Mouse (Mus musculus) hindbrain, embryonic 15.5 days (tissue): ENCODE measurements around the gene Rabggtb. TPM values are rescaled to one million over a fixed set of nuclear protein-coding genes. Genes with fewer than 3 reads are reported as not detected.
"Not testable (repeated sequence)": the region's sequence is repeated elsewhere in the genome, so short reads cannot be mapped to it uniquely, and the experiment has no call there.

Source experiments
- ATAC-seq: fragments of 200-750 bp; cut with Nextera tagmentation; 2 replicates; pipeline ENCODE4 v1.8.0; 2017; ENCODE audit warnings: low read depth, moderate number of reproducible peaks, moderate TSS enrichment; ENCODE audit not compliant: low FRiP score
- H3K27ac ChIP-seq: fragments of 300-500 bp; sonication (generic); replicated peaks from 2 replicates; pipeline ENCODE4 v1.5.1; 2015; ENCODE audit warnings: mild to moderate bottlenecking, inconsistent platforms
- H3K27me3 ChIP-seq: fragments of 300-500 bp; sonication (generic); 2 replicates; pipeline ENCODE4 v1.6.1; 2015; ENCODE audit warnings: control low read depth, inconsistent platforms
- H3K36me3 ChIP-seq: fragments of 300-500 bp; sonication (generic); 2 replicates; pipeline ENCODE4 v1.6.1; 2015; ENCODE audit warnings: control low read depth, inconsistent platforms
- H3K4me1 ChIP-seq: fragments of 300-500 bp; sonication (generic); replicated peaks from 2 replicates; pipeline ENCODE4 v1.6.1; 2015; ENCODE audit warnings: control low read depth, inconsistent platforms
- H3K4me2 ChIP-seq: fragments of 300-500 bp; sonication (generic); 2 replicates; pipeline ENCODE4 v1.6.1; 2015; ENCODE audit warnings: moderate library complexity, mild to moderate bottlenecking, inconsistent platforms
- H3K4me3 ChIP-seq: fragments of 300-500 bp; sonication (generic); 2 replicates; pipeline ENCODE4 v1.5.1; 2015; ENCODE audit warnings: mild to moderate bottlenecking, inconsistent platforms
- H3K9ac ChIP-seq: fragments of 300-500 bp; sonication (generic); 2 replicates; pipeline ENCODE4 v1.6.1; 2015; ENCODE audit warnings: inconsistent platforms
- H3K9me3 ChIP-seq: fragments of 300-500 bp; sonication (generic); 2 replicates; pipeline ENCODE4 v1.6.1; 2016; ENCODE audit warnings: control low read depth, inconsistent platforms
- WGBS: fragments of 180-500 bp; shearing (Covaris S2); methylation state at CpG from one replicate; pipeline ENCODE4 v1.1.7; 2015; 5-methylcytosine and 5-hydroxymethylcytosine counted together
- polyA plus RNA-seq: library from polyadenylated mRNA; unstranded; fragments of >200 nt; fragmentation: Nextera tagmentation; extraction: Ambion mirVana; gene quantifications from 2 replicates; pipeline ENCODE4 v1.2.1, GENCODE M21; 2015

The Rabggtb gene
- polyA plus RNA-seq, 1 experiment from 2014 or later = 50.5 TPM

DNA sequence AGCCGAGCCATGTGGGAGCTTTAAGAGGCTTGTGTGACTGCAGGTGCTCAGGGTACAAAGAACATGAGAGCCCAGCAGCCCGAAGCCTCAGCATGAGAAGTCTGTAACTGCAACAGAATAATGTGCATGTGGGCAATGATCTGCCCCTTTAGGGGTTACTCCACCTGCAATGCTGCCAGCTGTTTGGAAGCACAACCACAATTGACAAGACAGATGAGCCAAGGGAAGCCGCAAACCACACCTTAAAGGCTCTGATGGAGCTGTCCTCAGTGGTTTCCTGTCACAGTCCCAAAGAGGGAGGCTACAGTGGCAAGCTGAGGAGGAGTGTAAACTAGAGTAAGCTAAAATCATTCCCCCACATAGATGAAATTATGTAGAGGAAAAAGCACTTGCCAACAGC is 17.4 kb downstream of the Rabggtb start:
- ATAC-seq = no peak

DNA sequence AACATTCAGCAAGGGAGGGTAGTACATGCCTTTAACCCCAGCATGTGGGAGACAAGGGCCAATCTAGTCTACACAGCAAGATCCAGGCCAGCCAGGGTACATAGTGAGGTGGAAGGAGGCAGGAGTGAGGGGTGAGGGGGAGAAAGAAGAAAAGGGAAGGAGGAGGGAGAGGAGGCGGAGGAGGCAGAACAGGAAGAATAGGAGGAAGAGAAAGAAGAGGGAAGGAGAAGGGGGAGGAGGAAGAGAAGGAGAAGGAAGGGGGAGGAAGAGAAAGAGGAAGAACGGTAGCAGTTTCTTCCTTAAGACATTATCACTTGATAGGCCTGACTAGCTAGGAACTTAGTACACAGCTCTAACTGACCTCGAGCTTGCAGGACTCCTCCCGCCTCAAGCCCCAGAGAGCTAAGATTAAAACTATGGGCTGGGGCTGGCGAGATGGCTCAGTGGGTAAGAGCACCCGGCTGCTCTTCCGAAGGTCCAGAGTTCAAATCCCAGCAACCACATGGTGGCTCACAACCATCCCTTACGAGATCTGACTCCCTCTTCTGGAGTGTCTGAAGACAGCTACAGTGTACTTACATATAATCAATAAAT is 23.5 kb downstream of the Rabggtb start:
- no peaks in the 10 kb centered on the region for H3K36me3 ChIP-seq
- no peaks in the 10 kb centered on the region for H3K4me1 ChIP-seq
- H3K4me3 ChIP-seq = no peak overlapping the region
- no peaks in the 10 kb centered on the region for H3K27me3 ChIP-seq
- 79% methylated on average over 8 of the region's 8 CpGs for WGBS
- no peak overlapping the region for H3K4me2 ChIP-seq
- no peak overlapping the region for H3K27ac ChIP-seq
- no peaks in the 10 kb centered on the region for H3K9me3 ChIP-seq
- H3K9ac ChIP-seq = no peak overlapping the region
- ATAC-seq = no peak

More for the DNA sequence above, 17.4 kb downstream of the Rabggtb start:
- H3K36me3 ChIP-seq = no peaks in the 10 kb centered on the region
- H3K4me3 ChIP-seq = no peak overlapping the region
- H3K27me3 ChIP-seq = no peaks in the 10 kb centered on the region
- WGBS = 75% methylated on average over 3 of the region's 3 CpGs
- no peak overlapping the region for H3K4me2 ChIP-seq
- no peaks in the 10 kb centered on the region for H3K4me1 ChIP-seq
- H3K27ac ChIP-seq = no peak overlapping the region
- H3K9ac ChIP-seq = no peak overlapping the region
- no peaks in the 10 kb centered on the region for H3K9me3 ChIP-seq

DNA sequence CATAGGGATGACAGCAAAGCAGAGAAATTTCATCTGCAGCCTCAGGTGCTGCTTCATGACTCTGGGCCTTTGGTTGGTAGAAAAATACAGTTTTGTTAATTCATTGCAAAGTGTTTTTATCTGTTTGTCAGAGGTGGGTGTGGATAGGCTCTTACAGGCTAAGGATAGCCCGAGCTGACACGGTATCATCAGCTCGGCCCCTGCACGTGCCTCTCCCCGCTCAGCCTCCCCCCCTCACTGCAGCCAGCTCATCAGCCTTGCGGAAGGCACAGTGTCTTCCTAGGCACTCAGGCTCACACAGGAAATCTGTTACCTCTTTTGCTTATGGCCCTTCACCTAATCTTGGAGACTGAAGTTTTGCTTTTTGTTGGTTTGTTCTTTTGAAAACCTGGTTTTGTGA is 24.7 kb downstream of the Rabggtb start:
- Histone ChIP-seq H3K9ac (no peak overlapping the region), H3K4me2 (no peak overlapping the region), H3K27me3 (no peaks in the 10 kb centered on the region), H3K4me3 (no peak overlapping the region), H3K27ac (no peak overlapping the region), H3K9me3 (no peaks in the 10 kb centered on the region), H3K4me1 (no peaks in the 10 kb centered on the region), H3K36me3 (no peaks in the 10 kb centered on the region)
- no peak for ATAC-seq
- WGBS = 86% methylated on average over 6 of the region's 6 CpGs

DNA sequence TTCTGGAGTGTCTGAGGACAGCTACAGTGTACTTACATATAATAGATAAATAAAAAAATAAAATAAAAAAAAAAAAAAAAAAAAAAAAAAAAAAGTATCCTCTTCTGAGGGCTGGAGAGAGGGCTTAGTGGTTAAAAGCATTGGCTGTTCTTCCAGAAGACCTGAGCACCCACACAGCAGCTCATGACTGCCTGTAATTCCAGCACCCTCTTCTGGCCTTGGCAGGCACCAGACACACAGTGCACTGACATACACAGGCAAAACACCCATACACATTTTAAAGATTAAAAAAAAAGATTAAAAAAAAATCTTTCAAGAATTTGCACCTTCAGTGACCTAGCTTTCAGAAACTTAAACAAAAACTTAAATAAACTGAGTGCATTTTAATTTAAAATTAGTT is 26.5 kb downstream of the Rabggtb start:
- Histone ChIP-seq H3K4me3 (no peak overlapping the region), H3K27me3 (no peaks in the 10 kb centered on the region), H3K9ac (no peak overlapping the region), H3K36me3 (no peaks in the 10 kb centered on the region), H3K4me2 (no peak overlapping the region), H3K27ac (no peak overlapping the region), H3K4me1 (no peaks in the 10 kb centered on the region), H3K9me3 (no peaks in the 10 kb centered on the region)
- ATAC-seq = no peak

DNA sequence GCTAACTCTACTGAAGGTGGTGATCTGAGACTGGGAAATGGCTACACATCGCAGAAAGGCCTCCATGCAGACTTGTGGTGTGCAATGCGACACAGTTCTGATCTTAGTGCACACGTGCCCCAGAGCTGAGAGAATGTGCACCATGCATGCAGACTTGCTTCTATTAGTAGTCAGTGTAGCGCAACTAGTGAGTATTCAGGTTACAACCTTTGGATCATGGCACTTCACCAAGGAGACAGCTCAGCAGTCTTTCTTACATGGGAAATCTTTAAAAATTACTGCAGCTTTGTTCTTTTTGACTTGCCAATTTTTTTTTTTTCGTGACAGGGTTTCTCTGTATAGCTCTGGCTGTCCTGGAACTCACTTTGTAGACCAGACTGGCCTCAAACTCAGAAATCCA is 41.4 kb downstream of the Rabggtb start:
- Histone ChIP-seq H3K4me2 (no peak overlapping the region), H3K4me1 (0 out of 2 replicates have a peak, but pooled peaks cover 4% of the 10 kb centered on the region), H3K9ac (no peak overlapping the region), H3K9me3 (no peaks in the 10 kb centered on the region), H3K27ac (no peak overlapping the region), H3K4me3 (no peak overlapping the region), H3K27me3 (no peaks in the 10 kb centered on the region), H3K36me3 (no peaks in the 10 kb centered on the region)
- WGBS = 88% methylated on average over 5 of the region's 5 CpGs
- ATAC-seq = no peak

DNA sequence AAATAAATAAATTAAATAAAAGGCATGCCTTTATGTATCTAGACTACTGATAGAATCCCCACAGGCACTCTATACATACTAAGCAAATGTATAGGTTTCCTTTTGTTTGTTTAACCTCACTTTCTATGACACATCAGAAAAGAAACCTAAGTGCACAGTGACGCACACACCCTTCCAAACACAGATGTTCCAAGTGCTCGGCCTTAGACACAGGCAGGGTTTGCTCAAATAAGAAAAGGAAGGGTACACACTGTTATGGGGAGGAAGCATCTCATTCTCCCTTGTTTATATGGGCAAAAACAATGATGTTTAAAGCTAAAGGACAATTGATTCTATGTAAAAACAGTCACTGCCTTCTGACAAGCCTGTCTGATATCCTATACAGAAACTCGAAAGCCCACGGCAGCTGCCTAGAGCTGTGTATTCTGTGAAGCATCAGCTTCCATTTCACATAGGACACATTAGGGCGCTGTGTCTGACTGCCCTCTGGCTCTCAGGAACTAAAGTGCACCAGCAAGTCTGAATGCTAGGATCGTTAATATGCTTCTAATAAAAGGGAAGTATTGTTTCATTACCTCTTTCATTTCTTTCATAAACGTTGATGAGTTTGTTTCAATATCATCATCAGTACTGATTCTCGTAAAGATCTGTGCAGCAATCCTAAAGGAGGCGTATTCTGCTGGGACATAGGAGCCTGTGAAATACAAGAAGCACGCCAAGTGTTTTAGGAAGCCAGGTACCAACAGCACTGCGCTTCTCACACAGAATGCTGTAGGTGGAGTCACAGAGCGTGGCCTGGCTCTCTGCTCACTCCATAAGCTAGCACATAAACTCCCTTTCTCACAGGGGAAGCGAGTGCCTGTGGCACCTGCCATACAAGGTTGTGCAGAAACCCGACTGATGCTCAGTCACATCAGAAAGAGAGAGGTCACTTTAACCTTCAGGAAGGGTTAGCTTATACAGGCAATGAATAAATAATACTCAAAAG is 45.4 kb downstream of the Rabggtb start:
- Histone ChIP-seq H3K4me3 (no peak overlapping the region), H3K4me2 (no peak overlapping the region), H3K9ac (no peak overlapping the region), H3K4me1 (0 out of 2 replicates have a peak, but pooled peaks cover 4% of the 10 kb centered on the region), H3K9me3 (no peaks in the 10 kb centered on the region), H3K27me3 (no peaks in the 10 kb centered on the region), H3K36me3 (no peaks in the 10 kb centered on the region), H3K27ac (peak overlapping the region; percentile 37; the same call in 1 of the 2 replicates)
- 63% methylated on average over 14 of the region's 14 CpGs for WGBS
- ATAC-seq = peak; percentile 79; the same call in 1 of the 2 replicates

DNA sequence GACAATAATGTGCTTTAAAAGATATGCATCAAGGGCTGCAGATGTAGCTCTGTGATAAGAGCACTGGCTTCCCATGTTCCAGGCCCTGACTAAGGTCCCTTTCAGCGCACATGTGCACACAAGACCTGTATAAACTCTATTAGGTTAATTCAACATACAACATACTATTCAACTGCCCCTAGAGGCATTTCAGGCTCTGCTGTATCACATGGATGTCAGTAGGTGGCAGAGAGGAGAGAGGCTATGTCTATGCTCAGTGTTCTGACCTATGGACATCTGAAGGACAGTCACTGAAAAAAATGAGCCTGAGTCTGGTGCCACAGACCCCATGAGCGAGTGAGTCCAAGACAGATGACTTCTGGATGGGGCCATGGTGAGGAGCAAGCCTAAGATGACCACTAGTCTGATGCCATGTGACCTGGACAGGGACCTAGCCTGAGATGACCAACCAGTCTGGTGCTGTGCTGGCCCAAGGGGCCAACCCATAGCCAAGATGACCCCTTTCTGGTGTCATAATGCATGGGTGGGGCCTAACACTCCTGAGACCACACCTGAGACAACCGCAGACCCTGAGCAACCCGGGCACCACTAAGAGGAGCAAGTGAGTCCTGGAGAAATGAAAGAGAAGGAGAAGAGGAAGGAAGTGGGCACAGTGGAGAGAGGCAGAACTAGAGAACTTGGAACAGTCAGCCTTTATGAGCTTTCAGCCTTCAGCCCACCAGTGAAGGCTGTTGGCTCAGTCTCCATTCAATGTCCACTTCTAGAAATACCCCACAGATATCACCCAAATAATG is 48.0 kb downstream of the Rabggtb start:
- 86% methylated on average over 4 of the region's 4 CpGs for WGBS
- Histone ChIP-seq H3K36me3 (no peaks in the 10 kb centered on the region), H3K27ac (no peak overlapping the region), H3K4me2 (no peak overlapping the region), H3K9me3 (no peaks in the 10 kb centered on the region), H3K4me3 (no peak overlapping the region), H3K27me3 (no peaks in the 10 kb centered on the region), H3K9ac (no peak overlapping the region), H3K4me1 (0 out of 2 replicates have a peak, but pooled peaks cover 4% of the 10 kb centered on the region)
- no peak for ATAC-seq

DNA sequence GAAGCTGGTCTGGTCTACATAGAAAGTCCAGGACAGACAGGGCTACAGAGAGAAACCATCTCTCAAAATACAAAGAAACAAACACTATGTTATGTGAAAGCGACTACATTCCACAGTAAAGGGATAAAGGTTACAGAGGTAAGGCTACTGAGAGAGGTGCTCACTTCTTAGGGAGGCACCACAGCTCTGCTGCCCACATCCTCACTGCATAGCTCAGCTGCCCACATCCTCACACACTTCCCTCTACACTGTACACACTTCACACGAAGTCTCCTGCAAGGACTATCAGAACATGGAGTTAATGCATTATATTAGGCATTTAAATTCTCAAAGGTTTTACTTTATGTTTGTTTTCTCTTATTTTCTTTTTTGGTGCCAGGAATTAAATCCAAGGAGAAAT is 49.0 kb downstream of the Rabggtb start:
- no peaks in the 10 kb centered on the region for H3K9me3 ChIP-seq
- 0 out of 2 replicates have a peak, but pooled peaks cover 4% of the 10 kb centered on the region for H3K4me1 ChIP-seq
- 91% methylated on average over 2 of the region's 2 CpGs for WGBS
- H3K27ac ChIP-seq = no peak overlapping the region
- H3K4me2 ChIP-seq = no peak overlapping the region
- no peak overlapping the region for H3K4me3 ChIP-seq
- H3K36me3 ChIP-seq = no peaks in the 10 kb centered on the region
- no peak overlapping the region for H3K9ac ChIP-seq
- ATAC-seq = no peak
- H3K27me3 ChIP-seq = no peaks in the 10 kb centered on the region

DNA sequence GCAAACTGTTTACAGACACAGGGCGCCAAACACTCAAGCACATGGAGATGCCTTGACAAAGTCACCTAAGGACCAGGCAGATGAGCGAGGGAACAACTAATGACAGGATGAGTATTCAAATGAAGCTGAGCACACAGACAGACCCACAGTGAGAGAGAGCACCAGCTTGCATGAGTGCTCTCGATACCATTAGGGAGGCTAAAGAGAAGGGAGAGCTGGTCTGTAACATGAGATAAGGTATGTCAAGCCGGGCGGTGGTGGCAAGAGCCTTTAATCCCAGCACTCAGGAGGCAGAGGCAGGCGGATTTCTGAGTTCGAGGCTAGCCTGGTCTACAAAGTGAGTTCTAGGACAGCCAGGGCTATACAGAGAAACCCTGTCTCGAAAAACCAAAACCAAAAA is 52.4 kb downstream of the Rabggtb start:
- not testable (repeated sequence) for ATAC-seq

DNA sequence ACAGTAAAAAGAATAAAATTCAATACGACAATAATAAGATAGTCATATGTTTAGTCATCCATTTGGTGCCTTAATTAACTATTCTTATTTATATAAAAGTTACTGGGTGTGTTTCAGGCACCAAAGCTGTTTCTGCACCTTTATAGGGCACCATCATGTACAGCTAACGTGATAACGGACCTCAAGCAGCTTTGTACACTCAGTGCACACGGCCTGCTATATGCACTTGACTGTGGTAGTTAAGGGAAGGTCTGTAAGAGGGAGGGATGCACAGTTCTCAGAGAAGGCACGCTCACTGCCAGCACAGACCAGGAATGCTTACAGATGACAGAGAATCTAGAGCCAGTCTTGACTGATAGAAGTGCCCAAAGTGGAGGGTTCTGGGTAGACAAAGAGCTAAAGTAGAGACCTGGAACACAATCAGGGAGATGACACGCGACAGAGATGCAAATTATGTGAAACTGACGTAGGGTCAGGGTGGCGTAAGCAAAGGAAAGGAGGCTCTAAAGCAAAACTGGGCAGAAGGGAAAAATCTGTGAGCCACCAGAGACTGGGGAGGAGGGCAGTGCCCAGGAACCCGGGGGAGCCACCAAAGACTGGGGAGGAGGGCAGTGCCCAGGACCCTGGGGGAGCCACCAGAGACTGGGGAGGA is 54.3 kb downstream of the Rabggtb start:
- 85% methylated on average over 10 of the region's 10 CpGs for WGBS

More for the DNA sequence above, 52.4 kb downstream of the Rabggtb start:
- not testable (repeated sequence) for H3K9me3 ChIP-seq, H3K4me2 ChIP-seq, H3K27ac ChIP-seq, H3K4me3 ChIP-seq, H3K4me1 ChIP-seq, H3K36me3 ChIP-seq, H3K27me3 ChIP-seq, H3K9ac ChIP-seq
- 92% methylated on average over 8 of the region's 8 CpGs for WGBS

More for the DNA sequence above, 54.3 kb downstream of the Rabggtb start:
- H3K27me3 ChIP-seq = no peaks in the 10 kb centered on the region
- no peak overlapping the region for H3K4me3 ChIP-seq
- ATAC-seq = no peak
- no peak overlapping the region for H3K27ac ChIP-seq
- no peaks in the 10 kb centered on the region for H3K9me3 ChIP-seq
- H3K4me2 ChIP-seq = no peak overlapping the region
- H3K9ac ChIP-seq = no peak overlapping the region
- no peaks in the 10 kb centered on the region for H3K4me1 ChIP-seq
- no peaks in the 10 kb centered on the region for H3K36me3 ChIP-seq
